Mouse (Mus musculus) megakaryocyte, embryonic 14.5 days (primary cell): ENCODE results near the gene Zic2.

ENCODE experiments used
- FLI1 ChIP-seq: IDR thresholded peaks from 2 replicates; pipeline ENCODE4 v1.6.1; 2012; ENCODE audit warnings: low read length, inconsistent platforms, mixed read lengths
- GATA1 ChIP-seq: IDR thresholded peaks from 3 replicates; pipeline ENCODE4 v1.6.1; 2012; ENCODE audit warnings: mixed read lengths, low read length, inconsistent platforms, borderline replicate concordance

DNA sequence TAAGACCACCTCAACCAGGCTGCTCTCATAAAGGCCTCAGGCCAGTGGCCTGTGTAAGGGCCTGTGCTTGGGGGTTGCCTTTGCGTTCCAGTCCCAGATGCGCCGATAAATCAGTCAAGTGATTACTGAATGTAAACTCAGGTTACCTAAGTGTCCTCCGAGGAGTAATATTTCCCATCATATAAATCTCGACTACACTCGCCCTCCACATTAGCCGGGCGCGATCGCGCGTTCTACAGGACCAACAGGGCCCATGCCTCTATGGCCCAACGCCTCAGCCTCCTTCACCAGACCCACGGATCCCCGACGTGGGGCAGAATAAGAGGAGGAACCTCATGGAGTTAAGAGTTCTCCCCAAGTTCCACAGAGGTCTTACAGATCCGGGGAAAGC, 12.6 kb upstream of the Zic2 start:
- TF ChIP-seq GATA1, result no peak
- no peak for TF ChIP-seq FLI1
